Mouse (Mus musculus) mesoderm, embryonic 11.5 days (tissue): ENCODE results near the gene Wdr43.
A peak's percentile ranks its signal among the peaks of the same experiment; 100 is the strongest.
"Not testable (repeated sequence)": the region's sequence is repeated elsewhere in the genome, so short reads cannot be mapped to it uniquely, and the experiment has no call there.

Experiments used
- DNase-seq: peaks from one replicate; pipeline ENCODE4 v3.0.0-alpha.2; 2012; ENCODE audit warnings: low read depth, low spot score

Wdr43 gene

DNA sequence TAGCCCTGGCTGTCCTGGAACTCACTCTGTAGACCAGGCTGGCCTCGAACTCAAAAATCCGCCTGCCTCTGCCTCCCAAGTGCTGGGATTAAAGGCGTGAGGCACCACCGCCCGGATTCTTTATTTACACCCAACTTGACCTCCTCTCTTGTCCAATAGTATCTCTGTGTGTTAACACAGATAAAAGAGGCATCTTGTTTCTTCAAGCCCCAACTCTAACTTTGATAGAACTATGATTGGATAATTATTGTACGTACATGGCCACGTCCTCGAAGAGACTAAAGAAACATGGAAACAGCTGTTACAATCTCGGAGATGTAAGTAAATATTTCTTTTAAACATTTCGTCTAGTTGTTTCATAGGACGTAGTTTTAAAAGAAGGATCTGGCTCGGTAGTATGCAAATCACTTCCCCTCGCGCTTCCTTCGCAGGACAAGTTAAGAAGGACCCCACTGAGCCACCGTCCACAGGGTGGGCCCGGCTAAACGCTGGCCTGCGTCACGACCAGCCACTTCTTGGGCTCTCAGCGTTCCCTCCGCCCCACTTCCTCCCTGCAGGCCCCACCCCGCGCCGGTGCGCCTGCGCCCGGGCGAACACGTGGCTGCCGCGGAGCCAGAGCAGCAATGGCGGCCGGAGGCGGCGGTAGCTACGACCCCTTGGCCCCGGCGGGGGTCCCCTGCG, at the start of gene Wdr43:
TSS of gene Wdr43 (plus strand) at position 258 of the 681 bp plus-strand sequence.
- peak; percentile 97 for DNase-seq

GRCm38 (mm10) chr17:71579176-71579705, 36.5 kb upstream of the Wdr43 start:
- no peak for DNase-seq

- DNase-seq = no peak
These were observed 17.6 kb upstream of the Wdr43 start for GRCm38 (mm10) chr17:71597881-71598658.

DNA sequence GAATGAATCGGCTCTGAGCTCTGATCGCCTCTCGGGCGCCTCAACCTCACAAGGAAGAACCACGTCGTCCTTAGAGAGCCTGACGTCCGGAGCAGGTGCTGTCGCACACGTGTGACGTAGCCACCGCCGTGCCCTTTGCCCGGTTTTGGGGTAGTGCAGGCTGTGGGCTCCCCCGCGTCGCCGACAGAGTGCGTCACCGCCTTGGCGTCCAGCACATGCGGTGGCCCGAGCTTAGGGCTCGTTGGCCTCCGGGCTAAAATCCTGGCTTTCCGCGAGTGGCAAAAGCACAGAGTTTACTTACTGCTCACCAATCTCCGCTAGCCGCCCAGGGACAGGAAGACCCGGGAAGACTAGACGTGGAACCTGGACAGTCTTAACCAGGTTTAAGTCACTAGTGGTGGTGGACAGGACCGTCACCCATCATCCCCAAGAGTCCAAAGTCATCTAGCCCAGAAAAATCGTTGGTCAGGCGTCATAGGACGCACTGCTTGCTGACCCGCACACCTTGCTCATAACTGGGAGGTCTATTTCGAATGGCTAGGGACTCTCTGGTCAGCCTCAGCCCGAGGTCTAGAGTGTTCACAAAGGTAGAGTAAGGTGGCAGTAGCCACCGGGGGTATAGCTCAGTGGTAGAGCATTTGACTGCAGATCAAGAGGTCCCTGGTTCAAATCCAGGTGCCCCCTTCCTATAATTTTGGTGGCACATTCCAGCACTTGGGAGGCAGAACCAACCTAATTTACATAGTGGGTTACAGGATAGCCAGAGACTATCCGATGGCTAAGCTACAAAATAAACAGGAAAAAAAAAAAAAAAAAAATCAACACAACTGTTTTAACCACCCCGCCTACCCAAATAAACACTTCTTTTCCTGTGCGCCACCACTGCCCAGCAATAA, 16.8 kb upstream of the Wdr43 start:
- peak; percentile 94 for DNase-seq

DNA sequence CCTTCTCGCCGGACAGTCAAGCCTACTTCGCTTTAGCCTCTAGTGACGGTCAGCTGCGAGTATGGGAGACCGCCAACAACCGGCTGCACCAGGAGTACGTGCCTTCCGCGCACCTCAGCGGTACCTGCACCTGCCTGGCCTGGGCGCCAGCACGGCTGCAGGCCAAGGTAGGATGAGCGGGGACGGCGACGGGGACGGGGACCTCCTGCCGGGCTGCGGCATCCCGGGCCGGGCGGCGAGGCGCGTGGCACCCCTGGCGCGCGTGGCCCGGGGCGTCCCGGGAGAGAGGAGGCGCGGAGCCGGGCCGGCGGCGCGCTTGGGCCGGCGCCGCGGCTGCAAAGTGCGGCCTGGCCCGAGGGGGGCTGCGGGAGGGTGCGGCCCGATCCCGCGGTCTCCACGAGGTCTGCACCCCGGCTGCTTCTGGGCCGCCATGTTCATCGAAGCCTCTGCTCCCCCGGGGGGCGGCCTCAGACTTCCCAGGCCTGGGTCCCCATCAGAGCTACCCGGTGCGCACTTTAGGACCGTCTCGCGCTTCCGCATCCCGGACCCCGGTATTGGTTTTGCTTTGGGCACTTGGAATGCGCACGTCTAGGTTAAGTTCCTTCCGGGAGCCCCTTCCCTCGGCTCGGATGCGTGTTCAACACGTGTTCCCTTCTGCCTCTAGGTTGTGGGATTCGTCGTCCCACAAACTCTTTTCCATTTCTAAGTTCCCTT, 781 bp downstream of the Wdr43 start:
- DNase-seq = peak; percentile 39

DNA sequence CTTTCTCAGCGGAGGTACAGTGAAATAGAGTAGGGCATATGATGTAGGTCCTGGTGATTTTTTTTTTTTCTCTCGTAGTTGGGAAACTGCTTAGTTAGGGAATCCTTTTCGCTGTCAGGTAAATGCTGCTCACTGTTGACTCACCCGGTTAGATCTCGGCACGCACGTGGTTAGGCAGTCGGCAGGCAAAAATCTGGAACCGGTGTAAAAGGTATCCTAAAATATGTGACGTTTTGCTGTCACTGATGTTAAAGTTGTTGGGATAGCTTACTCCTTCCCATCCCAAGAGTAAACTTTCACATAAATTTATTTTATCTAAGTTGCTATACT, 1.3 kb downstream of the Wdr43 start:
- DNase-seq = no peak

GRCm38 (mm10) chr17:71617974-71618373, 2.3 kb downstream of the Wdr43 start:
- DNase-seq = no peak

DNA sequence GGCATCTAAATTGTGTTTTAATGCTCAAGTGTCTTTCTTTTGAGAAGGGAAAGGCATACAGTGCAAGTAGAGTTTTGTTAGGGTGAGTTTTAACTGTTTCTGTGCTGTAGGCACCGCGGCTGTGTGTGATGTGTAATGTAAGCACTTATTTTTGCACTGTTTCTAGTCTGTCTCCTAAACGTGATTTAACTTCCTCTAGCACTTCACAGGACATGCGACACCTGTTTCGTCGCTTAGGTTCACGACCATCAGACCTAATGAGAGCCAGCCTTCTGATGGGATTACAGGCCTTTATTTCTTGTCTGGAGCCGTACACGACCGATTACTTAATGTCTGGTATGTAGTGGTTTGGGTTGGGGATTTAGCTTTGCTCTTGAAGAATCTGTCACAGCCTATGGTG, 16.1 kb downstream of the Wdr43 start:
- no peak for DNase-seq

DNA sequence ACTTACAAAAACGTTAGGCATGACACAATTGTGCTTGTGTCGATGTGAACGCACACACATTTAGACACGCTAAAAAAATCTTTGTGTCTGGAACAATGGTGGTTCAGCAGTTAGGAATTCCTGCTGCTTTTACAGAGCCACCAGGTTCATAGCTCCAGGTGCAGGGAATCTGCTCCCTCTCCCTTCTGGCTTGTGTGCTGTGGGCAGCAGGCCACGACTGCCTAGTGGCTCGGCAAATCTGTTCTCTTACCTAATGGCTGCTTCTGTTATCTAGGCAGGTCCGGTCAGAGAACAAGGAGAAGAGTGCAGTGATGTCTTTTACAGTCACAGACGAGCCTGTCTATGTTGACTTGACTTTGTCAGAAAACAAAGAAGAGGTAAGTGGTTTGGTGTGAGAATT, 17.7 kb downstream of the Wdr43 start:
- no peak for DNase-seq

DNA sequence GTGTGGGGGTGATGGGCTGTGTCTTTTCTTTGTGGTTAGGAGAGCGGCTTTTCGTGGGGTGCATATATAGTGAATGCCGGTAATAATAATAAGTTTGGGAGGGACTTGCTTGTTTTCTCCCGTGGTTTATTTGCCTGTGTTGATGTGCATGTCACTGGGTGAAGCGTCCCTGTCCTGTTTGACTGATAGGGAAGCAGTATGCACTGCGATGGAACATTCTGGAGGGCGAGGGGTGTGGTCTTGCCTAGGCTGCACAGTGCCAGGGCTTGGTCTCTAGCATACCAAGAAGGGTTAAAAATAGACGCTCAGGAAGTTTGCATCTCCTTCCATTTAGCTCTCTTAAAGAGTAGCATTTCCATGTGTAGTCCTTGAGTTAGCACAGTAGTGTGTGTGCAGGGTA, 21.1 kb downstream of the Wdr43 start:
- DNase-seq = no peak

DNA sequence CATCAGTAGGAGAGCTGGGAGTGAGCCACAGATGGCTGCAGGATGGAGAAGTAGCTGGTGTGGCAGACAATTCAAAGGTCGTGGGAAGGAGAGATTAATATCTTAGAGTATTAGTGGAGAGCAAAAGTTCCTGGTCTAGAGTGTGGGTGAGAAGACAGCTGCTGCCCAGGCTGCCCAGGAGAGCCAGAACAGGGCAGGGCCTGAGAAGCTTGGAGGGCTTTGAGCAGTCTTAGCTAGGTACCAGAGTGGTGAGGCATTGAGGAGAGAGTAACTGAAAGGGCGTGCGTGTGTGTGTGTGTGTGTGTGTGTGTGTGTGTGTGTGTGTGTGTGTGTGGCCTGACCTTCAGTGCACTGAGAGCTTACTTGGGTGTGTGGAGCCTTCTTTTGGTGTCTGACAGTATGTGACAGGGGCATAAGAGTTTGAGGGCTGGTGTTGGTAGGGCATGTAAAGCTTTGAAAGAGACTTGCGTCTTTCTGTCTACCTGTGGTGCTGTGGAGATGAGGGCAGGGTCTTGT, 22.1 kb downstream of the Wdr43 start:
- DNase-seq = no peak

- DNase-seq = not testable (repeated sequence)
These were observed 23.4 kb downstream of the Wdr43 start for GRCm38 (mm10) chr17:71639056-71639455.

- no peak for DNase-seq
These were observed 24.9 kb downstream of the Wdr43 start for GRCm38 (mm10) chr17:71640421-71641085.

- DNase-seq = no peak
These were observed 26.5 kb downstream of the Wdr43 start for GRCm38 (mm10) chr17:71642190-71642589.

DNA sequence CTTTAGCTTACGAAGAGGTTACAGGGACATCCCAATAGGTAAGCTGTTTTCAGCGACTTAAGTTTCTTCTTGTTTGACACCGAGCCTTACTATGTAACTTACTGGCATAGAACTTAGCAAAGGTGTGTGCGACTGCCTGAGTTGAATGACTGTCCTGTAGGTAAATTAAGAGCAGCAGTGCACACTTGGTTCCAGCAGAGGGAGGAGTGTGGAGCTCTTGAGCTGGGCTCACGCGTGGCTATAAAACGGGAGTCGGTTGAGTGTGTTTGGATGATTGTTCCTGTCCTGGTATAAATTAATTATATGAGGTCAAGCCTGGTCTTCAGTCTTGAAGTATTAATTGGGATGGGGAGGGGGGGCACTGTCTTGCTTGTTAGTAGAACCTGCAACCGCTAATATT, 34.3 kb downstream of the Wdr43 start:
- no peak for DNase-seq

- no peak for DNase-seq
These were observed 36.8 kb downstream of the Wdr43 start for GRCm38 (mm10) chr17:71652495-71652894.

DNA sequence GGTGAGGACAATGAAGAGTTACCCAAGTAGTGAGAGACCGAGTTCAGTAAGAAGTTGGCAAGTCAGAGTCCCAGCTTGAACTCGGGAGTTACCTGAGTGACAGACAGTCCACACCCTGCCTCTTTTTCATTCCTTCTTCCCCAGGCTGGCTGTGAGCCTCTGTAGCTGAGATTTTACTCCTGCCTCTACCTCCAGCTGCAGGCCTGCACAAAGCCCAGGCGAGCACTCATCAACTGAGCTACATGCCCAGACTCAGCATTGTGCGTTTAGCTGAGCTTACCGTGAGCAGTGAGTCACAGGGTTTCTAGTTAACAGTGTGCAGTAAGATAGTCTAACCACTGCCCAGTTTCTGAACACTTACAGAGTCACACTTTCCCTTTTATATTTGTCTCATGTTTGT, 37.2 kb downstream of the Wdr43 start:
- no peak for DNase-seq

- no peak for DNase-seq
These were observed 41.8 kb downstream of the Wdr43 start for GRCm38 (mm10) chr17:71657521-71657920.

DNA sequence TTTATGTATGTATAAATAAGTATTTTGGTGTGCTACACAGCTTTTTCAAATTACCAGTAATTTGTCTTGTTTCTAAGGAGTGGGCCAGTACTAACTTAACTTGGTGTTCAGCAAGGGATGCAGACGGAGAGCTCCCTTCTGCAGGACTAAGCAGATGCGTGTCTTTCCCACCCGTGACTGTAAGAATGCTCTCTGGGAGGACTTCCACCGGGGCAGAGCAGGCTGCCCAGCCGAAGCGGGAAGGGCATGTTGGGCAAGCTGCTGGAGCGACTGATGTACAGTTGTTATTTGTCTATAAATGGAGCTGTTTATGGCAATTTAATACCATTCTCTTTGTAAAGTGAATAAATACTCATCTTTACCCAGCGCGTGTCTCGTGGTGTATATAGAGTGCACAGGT, 43.0 kb downstream of the Wdr43 start:
- no peak for DNase-seq

DNA sequence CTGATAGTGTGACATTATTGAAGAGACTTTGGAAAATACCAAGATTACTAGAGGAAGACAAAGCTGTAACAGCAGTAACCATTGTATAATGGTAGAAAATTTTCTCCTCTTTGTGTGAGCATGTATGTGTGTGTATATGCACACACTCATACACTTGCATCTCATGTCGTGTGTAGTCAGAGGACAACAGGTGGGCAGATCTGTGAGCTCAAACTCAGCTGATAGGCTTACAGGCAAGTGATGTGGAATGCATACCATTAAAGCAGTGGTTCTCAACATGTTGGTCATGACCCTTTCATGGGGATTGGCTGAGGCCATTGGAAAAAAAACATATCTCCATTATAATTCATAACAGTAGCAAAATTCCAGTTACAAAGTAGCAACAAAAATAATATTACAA, 44.7 kb downstream of the Wdr43 start:
- no peak for DNase-seq
